Mouse (Mus musculus): ENCODE data around the gene Taar8b. TPM values are rescaled to one million over a fixed set of nuclear protein-coding genes. Genes with fewer than 3 reads are reported as not detected.
"Not testable (repeated sequence)": the region's sequence is repeated elsewhere in the genome, so short reads cannot be mapped to it uniquely, and the experiment has no call there.

The Taar8b gene
- total RNA-seq (2021) = not detected

DNA sequence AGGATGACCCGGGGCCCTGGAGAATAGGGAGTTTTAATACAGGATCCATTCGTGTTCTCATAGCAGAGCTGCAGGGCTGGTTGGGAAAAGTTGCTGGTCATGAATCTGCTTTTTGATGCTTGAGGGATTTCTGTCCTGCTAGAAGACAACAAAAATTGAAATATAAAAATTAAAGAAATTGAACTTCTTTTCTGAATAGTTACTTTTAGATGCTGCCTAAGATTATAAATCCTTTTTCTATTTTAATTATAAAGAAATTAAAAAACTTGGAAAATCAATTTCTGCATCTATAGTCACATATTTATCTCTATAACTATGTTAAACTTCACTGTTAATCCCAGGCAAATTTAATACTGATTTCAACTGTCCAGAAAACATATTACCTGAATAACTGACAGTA, at the start of gene Taar8b:
Gene Taar8b, minus strand, starts transcription at position 101 of the 400 bp plus-strand sequence.
- intact Hi-C loops (cut with DNase I) = no loop called here
- DNase-seq (ENCODE audit: low spot score in 2 of 2) = no peak

DNA sequence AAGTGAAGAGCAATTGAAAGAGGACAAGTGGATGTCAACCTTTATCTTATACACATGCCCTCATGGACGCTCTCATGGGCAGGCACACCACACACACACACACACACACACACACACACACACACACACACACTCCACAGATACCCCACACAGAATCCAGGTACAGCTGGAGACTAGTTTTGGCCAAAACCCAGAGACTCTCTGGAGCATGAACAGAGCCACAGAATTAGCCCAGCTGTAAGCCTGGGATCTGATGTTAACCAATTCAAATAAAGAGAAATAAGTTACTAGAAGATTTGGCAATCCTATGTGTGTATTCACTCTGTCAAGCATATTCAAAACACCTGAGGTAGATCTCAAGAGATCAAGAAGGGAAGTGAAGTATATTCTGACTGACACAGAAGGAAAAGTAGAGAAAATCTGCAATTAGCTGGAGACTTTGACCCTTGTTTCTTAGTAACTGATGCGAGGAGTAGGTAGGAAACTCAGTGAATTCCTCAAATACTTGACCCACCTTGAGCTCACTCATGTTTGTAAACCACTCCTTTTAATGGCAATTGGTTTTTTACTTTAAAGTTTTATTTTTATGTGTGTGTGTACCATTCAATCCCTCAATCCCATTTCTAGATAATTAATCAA, 46.6 kb upstream of the Taar8b start:
- intact Hi-C loops (cut with DNase I) = no loop called here
- no peak for DNase-seq (ENCODE audit: low spot score in 2 of 2)

DNA sequence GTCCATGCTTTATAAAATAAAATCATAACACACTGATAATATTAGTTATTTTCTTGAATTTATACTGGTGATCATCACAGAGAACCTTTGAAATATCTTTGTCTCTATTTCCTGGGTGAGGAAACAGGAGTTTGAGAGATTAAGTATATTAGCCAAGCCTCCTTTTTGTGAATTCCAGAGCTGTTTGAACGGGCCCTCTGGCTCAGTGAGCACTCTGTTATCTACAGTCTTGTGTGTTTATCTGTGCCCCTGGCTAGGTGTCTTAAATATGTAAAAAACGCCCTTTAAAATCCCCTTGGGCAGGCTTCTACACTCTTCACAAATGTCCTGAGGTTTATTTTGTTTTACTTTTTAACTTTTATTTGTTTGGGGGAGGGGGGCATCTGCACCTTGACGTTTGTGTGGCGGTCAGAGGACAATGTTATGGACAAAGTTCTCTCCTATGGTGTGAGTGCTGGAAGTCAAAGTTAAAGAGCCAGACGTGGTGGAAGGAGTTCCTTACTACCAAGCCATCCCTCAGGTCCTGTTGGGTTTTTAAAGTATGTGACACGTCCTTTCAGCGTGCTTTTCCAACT, 42.1 kb upstream of the Taar8b start:
- no peak for DNase-seq (ENCODE audit: low spot score in 2 of 2)
- intact Hi-C loops (cut with DNase I) = loop anchor here (5.0 kb wide), 1 partner anchor 157 kb away; no protein-coding TSS in a partner anchor

DNA sequence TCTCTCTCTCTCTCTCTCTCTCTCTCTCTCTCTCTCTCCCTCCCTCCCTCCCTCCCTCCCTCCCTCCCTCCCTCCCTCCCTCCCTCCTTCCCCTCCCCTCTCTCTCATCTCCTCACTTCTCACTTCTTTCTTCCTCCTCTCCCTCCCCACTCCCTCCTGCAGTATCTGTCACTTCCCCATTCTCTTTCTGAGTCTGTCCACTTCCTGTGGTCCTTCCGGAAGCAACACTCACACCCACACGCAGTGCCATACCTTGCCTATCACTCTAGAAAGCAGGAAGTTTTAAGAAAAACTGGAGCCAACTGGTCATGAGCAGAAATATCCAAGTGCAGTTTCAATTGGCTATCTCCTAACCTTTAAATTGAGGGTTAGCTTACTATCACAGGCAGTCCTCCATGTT, 41.0 kb upstream of the Taar8b start:
- no peak for DNase-seq (ENCODE audit: low spot score in 2 of 2)
- intact Hi-C loops (cut with DNase I) = loop anchor here (5.0 kb wide), 1 partner anchor 156 kb away; no protein-coding TSS in a partner anchor

GRCm38 (mm10) chr10:24132273-24132672, 40.2 kb upstream of the Taar8b start:
- intact Hi-C loops (cut with DNase I) = loop anchor here (5.0 kb wide), 1 partner anchor 155 kb away; no protein-coding TSS in a partner anchor
- no peak for DNase-seq (ENCODE audit: low spot score in 2 of 2)

GRCm38 (mm10) chr10:24131451-24132262, 39.6 kb upstream of the Taar8b start:
- peak; percentile 64 to 70 for DNase-seq (ENCODE audit: low spot score in 2 of 2)
- intact Hi-C loops (cut with DNase I) = loop anchor here (2.0 to 5.0 kb wide), 2 partner anchors 154 to 319 kb away; no protein-coding TSS in a partner anchor

DNA sequence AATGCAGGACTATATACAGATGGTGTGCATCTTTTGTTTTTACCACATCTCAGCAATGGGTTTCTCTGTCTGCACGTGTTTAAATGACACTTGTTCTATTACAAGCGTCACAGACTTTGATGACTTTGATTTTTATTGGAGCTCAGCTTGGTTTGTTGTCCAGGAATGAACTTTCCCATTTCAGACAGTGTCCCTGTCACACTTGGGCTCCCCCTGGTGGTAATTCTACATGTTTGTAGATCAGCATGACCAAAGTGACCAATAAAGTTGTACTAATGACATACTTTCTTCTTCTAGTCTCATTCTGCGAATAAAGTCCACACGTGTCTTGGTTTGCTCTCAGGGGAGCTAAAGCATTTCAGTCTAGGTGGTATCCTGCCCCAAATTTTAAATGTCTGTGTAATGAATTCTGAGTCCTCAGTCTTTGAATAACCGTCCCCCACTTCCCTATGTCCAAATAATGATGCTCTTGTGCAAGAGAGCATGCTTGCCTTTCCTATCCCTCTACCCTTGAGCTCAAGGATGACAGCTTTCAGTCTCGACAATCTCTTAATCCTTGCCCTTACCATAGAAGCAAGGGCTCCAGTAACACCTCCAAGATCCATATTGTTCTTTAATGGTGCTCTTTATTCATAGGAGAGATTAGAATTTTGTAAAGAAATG, 19.2 kb upstream of the Taar8b start:
- intact Hi-C loops (cut with DNase I) = loop anchor here (10.0 kb wide), 1 partner anchor 136 kb away; the partner anchor contains the start of gene Taar5
- DNase-seq (ENCODE audit: low spot score in 2 of 2) = peak; percentile 9 to 33

GRCm38 (mm10) chr10:24109434-24109833, 17.3 kb upstream of the Taar8b start, which contains the start of gene Taar9:
Gene Taar9, minus strand, starts transcription at chr10:24109534.
- DNase-seq (ENCODE audit: low spot score in 2 of 2); intact Hi-C loops (cut with DNase I): not testable (repeated sequence)

- no peak for DNase-seq (ENCODE audit: low spot score in 2 of 2)
Observed at GRCm38 (mm10) chr10:24108236-24108635, 16.1 kb upstream of the Taar8b start.

DNA sequence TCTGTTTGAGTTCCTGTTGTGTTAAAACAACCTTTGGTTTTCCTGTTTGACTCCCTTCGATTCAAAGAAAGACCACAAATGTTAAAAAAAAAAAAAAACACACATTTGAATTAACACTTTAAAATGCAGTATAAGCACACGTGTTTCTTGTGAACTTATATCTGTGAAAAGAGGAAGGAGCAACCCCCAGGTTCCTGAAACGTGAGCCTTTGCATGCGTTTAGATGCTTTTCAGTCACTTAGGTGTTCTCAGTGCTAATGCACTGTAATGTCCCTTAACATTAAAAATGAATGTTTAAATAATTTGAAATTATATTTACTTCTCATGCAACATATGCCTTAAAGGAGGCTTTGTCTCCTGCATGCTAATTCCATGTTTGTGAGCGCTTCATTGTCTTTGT, 15.7 kb upstream of the Taar8b start:
- intact Hi-C loops (cut with DNase I) = no loop called here
- DNase-seq (ENCODE audit: low spot score in 2 of 2) = no peak

More at GRCm38 (mm10) chr10:24108236-24108635, 16.1 kb upstream of the Taar8b start:
- intact Hi-C loops (cut with DNase I) = no loop called here

- intact Hi-C loops (cut with DNase I); DNase-seq (ENCODE audit: low spot score in 2 of 2): not testable (repeated sequence)
Observed at GRCm38 (mm10) chr10:24103299-24103698, 11.2 kb upstream of the Taar8b start.

DNA sequence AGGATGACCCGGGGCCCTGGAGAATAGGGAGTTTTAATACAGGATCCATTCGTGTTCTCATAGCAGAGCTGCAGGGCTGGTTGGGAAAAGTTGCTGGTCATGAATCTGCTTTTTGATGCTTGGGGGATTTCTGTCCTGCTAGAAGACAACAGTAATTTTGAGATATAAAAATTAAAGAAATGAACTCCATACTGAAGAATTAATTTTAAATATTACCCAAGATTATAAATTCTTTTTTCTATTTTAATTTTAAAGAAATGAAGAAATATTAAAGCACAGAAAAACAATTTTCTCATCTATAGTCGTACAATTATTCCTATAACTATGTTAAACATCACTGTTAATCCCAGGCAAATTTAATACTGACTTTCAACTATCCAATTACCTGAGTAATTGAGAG, 9.7 kb upstream of the Taar8b start, which contains the start of gene Taar8c:
Gene Taar8c, minus strand, starts transcription at position 101 of the 400 bp plus-strand sequence.
- intact Hi-C loops (cut with DNase I); DNase-seq (ENCODE audit: low spot score in 2 of 2): not testable (repeated sequence)

DNA sequence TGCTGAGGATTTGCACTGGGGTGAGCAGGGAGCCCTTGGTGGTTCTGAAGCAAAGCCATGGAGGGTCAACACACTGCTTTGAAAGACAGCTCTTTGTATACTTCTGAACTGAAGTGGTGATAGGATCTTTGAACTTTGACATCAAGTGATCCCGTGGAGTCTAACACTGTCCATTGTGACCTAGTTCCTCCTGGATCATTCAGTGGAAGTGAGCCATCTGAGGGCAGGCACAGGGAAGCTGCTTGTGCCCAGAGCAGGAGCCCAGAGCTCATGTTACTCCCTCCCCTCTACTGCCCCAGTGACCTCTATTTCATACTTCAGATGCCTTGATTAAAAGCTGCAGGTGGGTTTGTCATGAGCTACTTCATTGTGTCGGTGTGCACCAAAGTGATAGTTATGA, 4.9 kb upstream of the Taar8b start:
- intact Hi-C loops (cut with DNase I); DNase-seq (ENCODE audit: low spot score in 2 of 2): not testable (repeated sequence)

DNA sequence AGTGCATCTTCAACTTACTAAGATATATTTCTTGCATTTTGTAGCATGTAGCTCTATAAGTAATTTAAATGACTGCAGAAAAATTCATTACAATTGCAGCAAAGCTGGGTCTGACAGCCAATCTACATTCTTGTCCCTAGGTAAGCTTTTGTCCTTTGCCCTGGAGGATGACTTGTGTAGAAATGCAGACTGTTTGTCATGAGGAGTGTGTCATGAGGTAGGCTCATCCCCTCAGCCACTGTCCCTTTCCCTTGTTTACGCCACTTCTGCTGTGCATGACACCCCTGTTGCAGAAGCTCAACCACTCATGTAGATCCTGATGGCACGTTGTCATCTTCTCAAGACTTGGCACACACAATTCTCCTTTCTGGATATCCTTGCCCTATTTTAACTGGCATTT, 4.9 kb downstream of the Taar8b start:
- intact Hi-C loops (cut with DNase I) = no loop called here
- DNase-seq (ENCODE audit: low spot score in 2 of 2) = no peak

GRCm38 (mm10) chr10:24086555-24086954, 5.5 kb downstream of the Taar8b start:
- no peak for DNase-seq (ENCODE audit: low spot score in 2 of 2)
- intact Hi-C loops (cut with DNase I) = no loop called here

DNA sequence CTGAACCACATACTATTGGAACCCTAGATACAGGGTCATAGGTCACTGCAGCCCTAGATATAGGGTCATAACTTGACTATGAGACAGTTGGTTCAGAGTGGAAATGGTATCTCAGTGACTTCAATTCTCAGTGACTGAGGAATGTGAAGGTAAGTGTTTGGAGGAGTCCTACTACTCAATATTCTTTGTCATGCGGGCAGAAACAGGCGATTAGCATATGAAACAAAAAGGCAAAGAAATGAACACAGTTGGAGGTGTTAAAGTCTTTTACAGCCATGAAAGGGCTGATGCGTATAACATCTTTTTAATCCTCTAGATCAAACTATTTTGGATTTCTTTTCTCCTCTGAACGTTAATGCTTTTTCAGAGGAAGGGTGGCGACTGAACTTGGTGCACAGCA, 6.2 kb downstream of the Taar8b start:
- DNase-seq (ENCODE audit: low spot score in 2 of 2) = no peak
- intact Hi-C loops (cut with DNase I) = no loop called here

GRCm38 (mm10) chr10:24080166-24080565, 11.9 kb downstream of the Taar8b start:
- DNase-seq (ENCODE audit: low spot score in 2 of 2) = peak; percentile 36 to 57
- intact Hi-C loops (cut with DNase I) = loop anchor here (2.0 kb wide), 2 partner anchors 101 to 267 kb away; no protein-coding TSS in a partner anchor

GRCm38 (mm10) chr10:24076200-24076599, 15.9 kb downstream of the Taar8b start, which contains the start of gene Taar8a:
Gene Taar8a, plus strand, starts transcription at chr10:24076500.
- intact Hi-C loops (cut with DNase I); DNase-seq (ENCODE audit: low spot score in 2 of 2): not testable (repeated sequence)

- DNase-seq (ENCODE audit: low spot score in 2 of 2); intact Hi-C loops (cut with DNase I): not testable (repeated sequence)
Observed at GRCm38 (mm10) chr10:24074751-24075150, 17.3 kb downstream of the Taar8b start.

Data from left cerebral cortex, postnatal 25 days (tissue).